Mouse (Mus musculus): ENCODE data around the gene Tor2a. TPM values are rescaled to one million over a fixed set of nuclear protein-coding genes. Genes with fewer than 3 reads are reported as not detected.

The Tor2a gene
- total RNA-seq, 2 experiments from 2014 or later, result 4.1 to 4.8 TPM

GRCm38 (mm10) chr2:32808816-32809566 lies 52.0 kb downstream of the Tor2a start:
- no peak for DNase-seq (ENCODE audit: low spot score)

Small RNA genes lying within 50 kb of the gene (microRNA-seq; reads per million reads assigned to microRNA genes)
- gene Mir2861, result not detected
- not detected for gene Mir3960

Other genes with a start within 250 kb of the Tor2a start
- 1 to 10 TPM; 2.0 to 2.6 TPM for gene Fam102a, start 221.9 kb upstream of the Tor2a start, total RNA-seq (2021)
- gene Dpm2, start 186.4 kb upstream of the Tor2a start, total RNA-seq (2021), result 10 to 100 TPM; 11.7 to 12.6 TPM
- not detected for gene Pip5kl1, start 182.4 kb upstream of the Tor2a start, total RNA-seq (2021)
- gene 9430097D07Rik, start 181.6 kb upstream of the Tor2a start, total RNA-seq (2021), result not detected
- 10 to 100 TPM; 13.5 to 19.8 TPM for gene St6galnac4, start 170.1 kb upstream of the Tor2a start, total RNA-seq (2021)
- gene St6galnac6, start 157.5 kb upstream of the Tor2a start, total RNA-seq (2021), result 10 to 100 TPM; 47.0 to 52.2 TPM
- 1,000 to 10,000 TPM; 1,543 to 1,586 TPM for gene Ak1, start 135.5 kb upstream of the Tor2a start, total RNA-seq (2021)
- 10 to 100 TPM; 21.1 to 34.1 TPM for gene Eng, start 110.6 kb upstream of the Tor2a start, total RNA-seq (2021)
- 1 to 10 TPM; 4.8 to 5.4 TPM for gene Fpgs, start 53.1 kb upstream of the Tor2a start, total RNA-seq (2021)
- 10 to 100 TPM; 19.3 to 19.9 TPM for gene Cdk9, start 44.2 kb upstream of the Tor2a start, total RNA-seq (2021)
- gene Sh2d3c, start 36.2 kb upstream of the Tor2a start, total RNA-seq (2021), result 1 to 10 TPM; 5.7 to 7.3 TPM
- not detected for gene 6330409D20Rik, start 16.2 kb upstream of the Tor2a start, total RNA-seq (2021)
- under 1 TPM in 1 of 2 experiments, not detected in 1; 0.09 TPM for gene Ttc16, start 18.4 kb downstream of the Tor2a start, total RNA-seq (2021)
- 1 to 10 TPM; 1.2 to 1.6 TPM for gene Ptrh1, start 18.6 kb downstream of the Tor2a start, total RNA-seq (2021)
- gene Cfap157, start 27.2 kb downstream of the Tor2a start, total RNA-seq (2021), result not detected
- 1 to 10 TPM; 1.9 to 6.0 TPM for gene Stxbp1, start 90.0 kb downstream of the Tor2a start, total RNA-seq (2021)
- 1 to 10 TPM; 4.8 to 8.2 TPM for gene Fam129b, start 118.9 kb downstream of the Tor2a start, total RNA-seq (2021)
- 10 to 100 TPM; 78.4 to 90.0 TPM for gene Rpl12, start 204.3 kb downstream of the Tor2a start, total RNA-seq (2021)
- 10 to 100 TPM; 11.5 to 13.5 TPM for gene Lrsam1, start 204.4 kb downstream of the Tor2a start, total RNA-seq (2021)
- gene Slc2a8, start 224.8 kb downstream of the Tor2a start, total RNA-seq (2021), result 10 to 100 TPM; 11.4 to 13.1 TPM